Mouse (Mus musculus): ENCODE measurements at regions not wholly inside any gene's neighbourhood (a gene's known extent, or its start where the extent isn't known, plus 50 kb on each side); places are given as distances from the start of the nearest gene placed in this dataset.

DNA sequence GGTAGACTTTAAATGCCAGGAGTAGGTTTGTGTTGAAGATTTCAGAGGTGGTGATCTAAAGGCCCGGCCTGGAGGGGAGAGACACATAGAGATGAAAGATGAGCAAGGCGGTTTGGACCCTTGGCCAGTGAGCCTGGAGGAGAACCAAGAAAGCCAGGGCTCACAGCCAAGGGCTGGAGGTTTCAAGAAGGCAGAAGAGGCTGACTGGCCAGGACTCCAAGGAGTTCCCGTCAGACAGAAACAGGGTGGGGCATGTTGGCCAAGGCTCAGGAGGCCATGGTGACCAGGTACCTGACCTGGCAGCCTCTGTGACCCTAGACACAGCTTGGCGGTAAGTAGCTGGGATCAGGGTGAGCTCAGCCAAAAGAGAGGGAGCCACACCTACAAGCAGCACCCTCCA is 159.3 kb upstream of the Spdye4c start:
- peaks cover 35% of the 10 kb centered on the region for H3K4me1 ChIP-seq (ENCODE audit: control insufficient read depth, insufficient read depth, low read length)
- H3K36me3 ChIP-seq (ENCODE audit: control insufficient read depth, insufficient read depth, low read length) = no peaks in the 10 kb centered on the region
- 93% methylated on average over 4 of the region's 4 CpGs for WGBS
- DNase-seq (ENCODE audit: low spot score) = no peak
- H3K4me2 ChIP-seq (ENCODE audit: low read depth, low read length) = no peak overlapping the region
- H3K9me3 ChIP-seq (ENCODE audit: control insufficient read depth, low read length) = no peaks in the 10 kb centered on the region
- no peak overlapping the region for H3K27ac ChIP-seq (replicated peaks; ENCODE audit: low read depth, low read length)
- no peaks in the 10 kb centered on the region for H3K27me3 ChIP-seq (replicated peaks; ENCODE audit: control insufficient read depth, insufficient read depth, low read length)
- no peak overlapping the region for H3K9ac ChIP-seq (ENCODE audit: low read depth, low read length)
- no peak overlapping the region for H3K4me3 ChIP-seq (ENCODE audit: low read depth, low read length)
- ATAC-seq (ENCODE audit: low read depth) = no peak

DNA sequence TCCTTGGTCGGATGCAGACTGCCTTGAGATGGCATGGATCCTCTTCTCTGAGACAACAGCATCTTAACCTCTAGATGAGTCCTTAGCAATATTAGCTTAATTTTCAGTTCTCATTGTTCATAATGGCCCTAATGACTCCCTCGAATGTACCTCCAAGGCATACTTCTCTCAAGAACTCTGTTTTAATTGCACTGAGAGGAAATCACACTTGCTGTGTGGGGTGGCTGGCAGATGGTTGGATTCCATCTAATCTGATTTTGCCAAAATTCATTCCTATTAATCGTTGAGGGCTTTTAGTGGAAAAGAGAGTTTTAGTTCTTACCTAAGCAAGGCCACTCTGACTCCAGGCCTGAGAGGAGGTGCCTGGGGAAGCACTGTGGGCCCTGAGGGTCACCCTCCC is 158.3 kb upstream of the Spdye4c start:
- no peaks in the 10 kb centered on the region for H3K9me3 ChIP-seq (ENCODE audit: control insufficient read depth, low read length)
- H3K4me2 ChIP-seq (ENCODE audit: low read depth, low read length) = no peak overlapping the region
- H3K36me3 ChIP-seq (ENCODE audit: control insufficient read depth, insufficient read depth, low read length) = no peaks in the 10 kb centered on the region
- H3K4me3 ChIP-seq (ENCODE audit: low read depth, low read length) = no peak overlapping the region
- H3K27ac ChIP-seq (replicated peaks; ENCODE audit: low read depth, low read length) = no peak overlapping the region
- H3K27me3 ChIP-seq (replicated peaks; ENCODE audit: control insufficient read depth, insufficient read depth, low read length) = no peaks in the 10 kb centered on the region
- peaks cover 29% of the 10 kb centered on the region for H3K4me1 ChIP-seq (ENCODE audit: control insufficient read depth, insufficient read depth, low read length)
- ATAC-seq (ENCODE audit: low read depth) = no peak
- DNase-seq (ENCODE audit: low spot score) = no peak
- WGBS = 71% methylated on average over 3 of the region's 3 CpGs
- no peak overlapping the region for H3K9ac ChIP-seq (ENCODE audit: low read depth, low read length)

DNA sequence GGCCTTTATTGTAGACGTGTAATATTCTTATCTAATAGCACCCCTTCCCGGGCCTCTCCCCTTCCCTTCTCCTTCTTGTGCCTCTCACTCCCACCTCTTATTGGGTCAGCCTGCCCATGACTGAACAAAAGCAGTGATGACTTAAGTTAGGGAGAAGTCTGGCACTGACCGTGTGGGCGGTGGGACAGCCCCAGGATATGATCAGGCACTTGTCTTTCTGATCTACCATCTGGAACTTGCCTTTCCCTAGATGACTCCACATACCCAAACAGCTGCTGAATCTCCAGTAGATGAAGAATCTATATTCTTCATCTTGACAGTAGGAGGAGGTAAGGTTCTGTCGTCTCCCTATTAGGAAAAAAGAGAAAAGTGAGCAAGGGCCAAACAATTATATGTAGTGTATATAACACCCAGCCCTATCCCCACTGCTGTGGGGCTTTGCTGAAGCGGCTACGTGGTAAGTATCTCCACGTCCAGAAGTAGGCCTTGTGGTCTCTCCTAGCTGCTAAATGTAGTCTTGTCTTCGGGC is 157.4 kb upstream of the Spdye4c start:
- H3K4me3 ChIP-seq (ENCODE audit: low read depth, low read length) = no peak overlapping the region
- no peaks in the 10 kb centered on the region for H3K9me3 ChIP-seq (ENCODE audit: control insufficient read depth, low read length)
- H3K36me3 ChIP-seq (ENCODE audit: control insufficient read depth, insufficient read depth, low read length) = no peaks in the 10 kb centered on the region
- H3K4me1 ChIP-seq (ENCODE audit: control insufficient read depth, insufficient read depth, low read length) = peaks cover 20% of the 10 kb centered on the region
- no peak overlapping the region for H3K4me2 ChIP-seq (ENCODE audit: low read depth, low read length)
- H3K27ac ChIP-seq (replicated peaks; ENCODE audit: low read depth, low read length) = no peak overlapping the region
- H3K9ac ChIP-seq (ENCODE audit: low read depth, low read length) = no peak overlapping the region
- 87% methylated on average over 9 of the region's 9 CpGs for WGBS
- ATAC-seq (ENCODE audit: low read depth) = no peak
- no peaks in the 10 kb centered on the region for H3K27me3 ChIP-seq (replicated peaks; ENCODE audit: control insufficient read depth, insufficient read depth, low read length)
- no peak for DNase-seq (ENCODE audit: low spot score)

DNA sequence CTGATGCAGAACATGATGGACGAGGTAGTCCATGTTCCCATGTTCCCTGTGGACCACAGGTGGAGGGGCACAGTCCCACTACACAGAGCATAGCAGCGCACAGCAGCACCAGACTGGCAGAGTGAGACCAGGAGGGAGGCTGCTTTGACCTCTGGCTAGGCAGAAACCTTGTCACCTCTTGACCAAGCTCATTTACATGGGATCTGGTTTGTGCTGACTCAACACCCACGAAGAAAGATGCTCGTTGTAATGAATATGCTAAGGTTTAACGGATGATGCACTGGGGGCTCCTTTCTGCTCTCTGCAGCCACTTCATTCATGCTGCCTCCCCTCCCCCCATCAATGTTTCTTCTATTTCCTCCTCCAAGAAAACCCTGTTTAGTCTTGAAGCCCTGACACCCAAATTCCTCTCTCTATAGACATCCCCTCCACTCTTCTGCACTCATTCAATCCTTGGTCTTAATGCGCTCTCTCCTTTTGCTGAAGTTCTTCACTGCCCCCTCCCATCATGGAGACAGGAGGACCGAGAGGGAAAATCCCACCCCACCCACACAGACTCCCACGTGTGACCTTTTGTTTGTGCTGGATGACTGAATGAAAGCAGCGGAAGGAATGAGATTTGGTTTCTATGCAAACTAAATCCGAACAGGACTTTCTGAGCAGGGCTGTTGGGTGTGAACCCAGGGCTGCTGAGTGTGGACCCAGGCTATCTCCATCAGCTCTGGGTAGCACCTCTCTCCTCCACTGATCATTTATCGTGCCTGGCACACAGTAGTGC is 156.6 kb upstream of the Spdye4c start:
- peaks cover 15% of the 10 kb centered on the region for H3K4me1 ChIP-seq (ENCODE audit: control insufficient read depth, insufficient read depth, low read length)
- H3K27me3 ChIP-seq (replicated peaks; ENCODE audit: control insufficient read depth, insufficient read depth, low read length) = no peaks in the 10 kb centered on the region; the same call in 1 of the 2 replicates
- H3K4me2 ChIP-seq (ENCODE audit: low read depth, low read length) = no peak overlapping the region
- 54% methylated on average over 11 of the region's 11 CpGs for WGBS
- ATAC-seq (ENCODE audit: low read depth) = no peak
- DNase-seq (ENCODE audit: low spot score) = no peak
- no peaks in the 10 kb centered on the region for H3K36me3 ChIP-seq (ENCODE audit: control insufficient read depth, insufficient read depth, low read length)
- no peak overlapping the region for H3K9ac ChIP-seq (ENCODE audit: low read depth, low read length)
- no peak overlapping the region for H3K4me3 ChIP-seq (ENCODE audit: low read depth, low read length)
- H3K9me3 ChIP-seq (ENCODE audit: control insufficient read depth, low read length) = no peaks in the 10 kb centered on the region
- H3K27ac ChIP-seq (replicated peaks; ENCODE audit: low read depth, low read length) = no peak overlapping the region

DNA sequence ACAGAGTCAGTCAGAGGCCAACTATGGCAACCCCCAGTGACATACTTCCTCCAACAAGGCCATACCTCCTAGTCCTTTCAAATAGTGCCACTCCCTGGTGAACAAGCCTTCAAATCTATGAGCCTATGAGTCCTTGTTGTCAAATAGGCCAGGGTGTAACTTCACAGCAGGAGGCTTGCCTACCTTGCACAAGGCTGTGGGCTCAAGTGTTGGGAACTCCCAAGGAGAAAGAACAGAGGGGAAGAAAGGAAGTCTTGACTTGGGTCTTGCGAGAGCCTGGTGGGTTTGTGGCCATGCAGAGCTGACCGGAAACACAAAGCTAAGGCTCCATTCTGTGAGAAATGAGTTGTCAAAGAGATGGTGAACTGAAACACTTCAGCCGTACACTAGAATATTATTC is 154.6 kb upstream of the Spdye4c start:
- Histone ChIP-seq H3K36me3 (ENCODE audit: control insufficient read depth, insufficient read depth, low read length) (no peaks in the 10 kb centered on the region), H3K4me1 (ENCODE audit: control insufficient read depth, insufficient read depth, low read length) (no peaks in the 10 kb centered on the region), H3K4me3 (ENCODE audit: low read depth, low read length) (no peak overlapping the region), H3K4me2 (ENCODE audit: low read depth, low read length) (no peak overlapping the region), H3K9ac (ENCODE audit: low read depth, low read length) (no peak overlapping the region), H3K9me3 (ENCODE audit: control insufficient read depth, low read length) (no peaks in the 10 kb centered on the region), H3K27ac (replicated peaks; ENCODE audit: low read depth, low read length) (no peak overlapping the region), H3K27me3 (replicated peaks; ENCODE audit: control insufficient read depth, insufficient read depth, low read length) (no peaks in the 10 kb centered on the region; the same call in 1 of the 2 replicates)
- 96% methylated on average over 3 of the region's 3 CpGs for WGBS
- DNase-seq (ENCODE audit: low spot score) (no peak), ATAC-seq (ENCODE audit: low read depth) (no peak)

DNA sequence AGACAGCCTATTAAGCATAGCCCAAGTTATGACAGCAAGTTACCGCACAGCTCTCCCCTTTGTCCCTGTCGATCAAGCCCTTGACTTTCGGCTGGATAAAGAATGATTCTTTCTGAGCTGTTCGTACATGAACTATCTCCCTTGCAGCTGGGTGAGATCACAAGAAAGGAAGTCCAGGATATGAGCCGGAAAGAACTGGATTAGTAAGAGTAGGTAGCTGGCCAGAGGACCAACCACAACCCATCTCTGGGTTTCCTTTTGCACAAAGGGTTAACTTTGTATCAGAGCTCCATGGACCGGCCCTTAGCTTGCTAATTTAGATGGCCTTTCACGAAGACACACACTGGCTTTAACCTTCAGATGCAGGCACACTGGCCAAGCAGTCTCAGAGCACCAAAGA is 153.3 kb upstream of the Spdye4c start:
- H3K27ac ChIP-seq (replicated peaks; ENCODE audit: low read depth, low read length) = no peak overlapping the region
- H3K4me3 ChIP-seq (ENCODE audit: low read depth, low read length) = no peak overlapping the region
- ATAC-seq (ENCODE audit: low read depth) (no peak), DNase-seq (ENCODE audit: low spot score) (no peak)
- no peaks in the 10 kb centered on the region for H3K9me3 ChIP-seq (ENCODE audit: control insufficient read depth, low read length)
- no peaks in the 10 kb centered on the region; the same call in 1 of the 2 replicates for H3K27me3 ChIP-seq (replicated peaks; ENCODE audit: control insufficient read depth, insufficient read depth, low read length)
- H3K4me1 ChIP-seq (ENCODE audit: control insufficient read depth, insufficient read depth, low read length) = no peaks in the 10 kb centered on the region
- no peak overlapping the region for H3K9ac ChIP-seq (ENCODE audit: low read depth, low read length)
- H3K36me3 ChIP-seq (ENCODE audit: control insufficient read depth, insufficient read depth, low read length) = no peaks in the 10 kb centered on the region
- WGBS = 56% methylated on average over 7 of the region's 7 CpGs
- no peak overlapping the region for H3K4me2 ChIP-seq (ENCODE audit: low read depth, low read length)

DNA sequence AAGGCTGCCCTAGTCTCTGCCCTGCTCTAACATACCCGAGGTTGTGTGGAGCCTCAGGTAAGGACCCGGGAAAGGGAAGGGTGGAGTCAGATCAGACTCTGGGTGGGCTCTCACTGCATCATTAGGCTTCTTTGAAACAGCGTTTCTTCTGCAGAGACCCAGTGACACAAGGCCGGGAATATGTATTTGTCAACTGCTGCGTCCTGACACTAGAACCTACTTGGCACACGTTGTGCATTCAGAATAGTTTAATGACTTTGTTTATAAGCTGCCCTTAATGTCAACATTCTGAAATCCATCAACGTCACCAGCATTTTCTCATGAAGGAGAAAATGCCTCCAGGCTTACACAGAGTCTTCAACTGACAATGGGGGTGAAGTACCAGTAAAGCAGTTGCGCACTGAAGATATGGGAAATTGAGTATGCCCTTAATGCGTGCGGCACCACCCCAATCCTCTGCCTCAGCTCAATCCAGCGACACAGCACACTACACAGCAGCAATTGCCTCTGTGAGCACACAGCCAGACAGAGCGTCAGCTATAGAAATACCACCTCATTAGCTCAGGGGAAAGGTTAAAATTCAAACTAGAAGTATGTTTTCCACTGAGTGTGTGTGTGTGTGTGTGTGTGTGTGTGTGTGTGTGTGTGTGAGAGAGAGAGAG is 152.7 kb upstream of the Spdye4c start:
- 57% methylated on average over 12 of the region's 12 CpGs for WGBS
- Histone ChIP-seq H3K36me3 (ENCODE audit: control insufficient read depth, insufficient read depth, low read length) (no peaks in the 10 kb centered on the region), H3K4me2 (ENCODE audit: low read depth, low read length) (no peak overlapping the region), H3K9me3 (ENCODE audit: control insufficient read depth, low read length) (no peaks in the 10 kb centered on the region), H3K4me1 (ENCODE audit: control insufficient read depth, insufficient read depth, low read length) (no peaks in the 10 kb centered on the region), H3K27ac (replicated peaks; ENCODE audit: low read depth, low read length) (no peak overlapping the region), H3K27me3 (replicated peaks; ENCODE audit: control insufficient read depth, insufficient read depth, low read length) (no peaks in the 10 kb centered on the region; the same call in 1 of the 2 replicates), H3K4me3 (ENCODE audit: low read depth, low read length) (no peak overlapping the region), H3K9ac (ENCODE audit: low read depth, low read length) (no peak overlapping the region)
- ATAC-seq (ENCODE audit: low read depth) (no peak), DNase-seq (ENCODE audit: low spot score) (no peak)

DNA sequence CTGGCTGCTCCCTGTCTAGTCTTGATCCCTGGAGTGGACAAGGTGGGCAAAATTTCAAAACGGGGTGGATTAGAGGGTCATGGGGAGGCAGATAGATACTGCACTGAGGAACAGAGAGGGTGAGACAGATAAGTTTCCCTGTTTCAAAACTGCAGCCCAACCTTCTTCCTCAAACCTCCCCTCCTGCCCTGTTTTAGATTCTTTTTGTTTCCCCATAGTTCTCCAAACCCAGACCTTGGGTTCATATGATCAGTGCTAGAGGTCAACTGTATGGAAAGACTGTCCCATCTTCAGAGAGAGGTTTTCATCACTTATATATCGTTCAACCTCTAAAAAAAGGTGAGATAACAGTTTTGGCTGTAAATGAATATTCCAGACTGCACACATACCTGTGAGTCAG is 152.1 kb upstream of the Spdye4c start:
- H3K9me3 ChIP-seq (ENCODE audit: control insufficient read depth, low read length) = no peaks in the 10 kb centered on the region
- no peak overlapping the region for H3K4me3 ChIP-seq (ENCODE audit: low read depth, low read length)
- H3K4me1 ChIP-seq (ENCODE audit: control insufficient read depth, insufficient read depth, low read length) = no peaks in the 10 kb centered on the region
- 87% methylated on average over 2 of the region's 2 CpGs for WGBS
- H3K4me2 ChIP-seq (ENCODE audit: low read depth, low read length) = no peak overlapping the region
- no peak for ATAC-seq (ENCODE audit: low read depth)
- no peak for DNase-seq (ENCODE audit: low spot score)
- no peaks in the 10 kb centered on the region; the same call in 1 of the 2 replicates for H3K27me3 ChIP-seq (replicated peaks; ENCODE audit: control insufficient read depth, insufficient read depth, low read length)
- no peak overlapping the region for H3K27ac ChIP-seq (replicated peaks; ENCODE audit: low read depth, low read length)
- no peaks in the 10 kb centered on the region for H3K36me3 ChIP-seq (ENCODE audit: control insufficient read depth, insufficient read depth, low read length)
- no peak overlapping the region for H3K9ac ChIP-seq (ENCODE audit: low read depth, low read length)

All from embryonic facial prominence, embryonic 14.5 days (tissue).